Mouse (Mus musculus) fibroblast of lung, adult 2 months (primary cell): Measurements from ENCODE around the gene Zfp646.

Source experiments
- DNase-seq: peaks from one replicate; pipeline ENCODE4 v3.0.0-alpha.2; 2011; ENCODE audit warnings: low read depth

Gene Zfp646

GRCm38 (mm10) chr7:127919290-127919689 lies 43.3 kb downstream of the Zfp646 start:
- no peak for DNase-seq

- DNase-seq = no peak
Measured at GRCm38 (mm10) chr7:127921516-127921915, 45.5 kb downstream of the Zfp646 start.

DNA sequence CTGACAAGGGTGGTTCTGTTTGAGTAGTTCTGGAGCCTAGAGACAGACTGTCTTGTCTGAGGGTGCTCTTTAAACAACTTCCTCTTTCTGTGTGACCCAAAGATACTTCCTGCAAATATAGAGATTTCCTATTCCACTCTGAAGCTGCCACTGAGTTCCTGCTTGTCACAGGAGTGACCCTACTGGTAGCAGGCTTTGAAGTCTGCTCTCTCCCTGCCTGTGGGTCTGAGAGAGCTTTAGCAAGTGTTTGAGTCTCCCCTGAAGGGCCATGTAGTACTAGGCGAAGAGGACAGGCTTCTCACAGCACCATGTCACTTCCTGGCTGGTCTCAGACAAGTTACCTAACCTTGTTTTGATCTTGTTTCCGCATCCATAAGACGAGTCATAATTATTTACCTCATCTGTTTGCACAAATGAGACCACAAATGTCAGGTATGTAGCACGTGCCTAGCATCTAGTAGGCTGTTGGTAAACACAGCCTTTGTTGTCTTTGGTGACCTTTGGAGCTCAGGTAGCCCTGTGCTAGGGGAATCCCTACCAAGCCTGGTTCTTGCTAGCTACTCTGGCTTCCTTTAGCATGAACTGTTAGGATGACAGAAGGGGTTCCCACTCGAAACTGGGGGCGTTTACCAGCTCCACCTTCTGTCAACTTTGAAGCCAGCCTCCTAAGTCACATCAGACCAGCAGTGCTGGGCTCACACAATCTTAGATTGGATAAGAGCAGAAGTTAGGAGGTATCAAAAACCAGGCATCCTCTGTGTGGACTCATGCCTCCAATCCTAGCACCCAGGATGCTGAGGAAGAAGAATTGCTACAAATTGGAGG lies 46.6 kb downstream of the Zfp646 start:
- no peak for DNase-seq

DNA sequence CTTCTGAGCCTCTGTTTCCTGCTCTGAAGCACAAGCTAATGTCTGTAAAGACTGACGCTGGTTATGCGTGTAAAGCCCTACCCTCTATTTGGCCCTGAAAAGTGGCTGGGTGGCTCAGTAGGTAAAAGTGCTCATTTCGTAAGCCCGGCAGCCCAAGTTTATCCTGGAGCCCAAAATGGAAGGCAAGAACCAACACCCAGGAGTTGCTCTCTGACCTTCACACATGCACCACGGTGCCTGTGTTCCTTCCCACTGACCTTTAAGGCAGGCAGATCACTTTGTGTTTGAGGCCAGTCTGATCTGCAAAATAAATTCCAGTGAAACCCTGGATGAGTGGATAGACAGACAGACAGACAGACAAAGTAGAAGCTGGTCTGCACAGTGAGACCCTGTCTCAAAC lies 47.7 kb downstream of the Zfp646 start:
- DNase-seq = no peak

DNA sequence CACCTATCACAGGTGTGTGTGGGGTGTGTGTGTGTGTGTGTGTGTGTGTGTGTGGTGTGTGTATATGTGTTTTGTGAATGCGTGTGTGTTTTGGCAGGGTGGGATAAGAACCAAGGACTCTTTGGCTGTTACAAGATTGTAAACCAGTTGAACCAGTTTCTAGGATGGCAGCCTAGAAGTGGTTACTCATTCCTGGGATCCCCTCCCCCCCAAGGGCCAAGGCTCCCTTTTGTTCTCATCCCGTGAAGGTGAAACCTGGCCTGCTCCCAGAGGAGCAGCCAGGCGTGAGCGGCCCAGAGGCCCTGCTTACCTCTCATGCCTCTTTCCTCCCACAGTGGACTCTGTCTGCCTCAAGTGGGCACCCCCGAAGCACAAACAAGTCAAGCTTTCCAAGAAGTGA lies 49.2 kb downstream of the Zfp646 start:
- no peak for DNase-seq

GRCm38 (mm10) chr7:127926066-127926465 lies 50.0 kb downstream of the Zfp646 start:
- DNase-seq = no peak

- no peak for DNase-seq
Measured at GRCm38 (mm10) chr7:127926846-127927245, 50.8 kb downstream of the Zfp646 start.

- no peak for DNase-seq
Measured at GRCm38 (mm10) chr7:127927726-127928125, 51.7 kb downstream of the Zfp646 start.

DNA sequence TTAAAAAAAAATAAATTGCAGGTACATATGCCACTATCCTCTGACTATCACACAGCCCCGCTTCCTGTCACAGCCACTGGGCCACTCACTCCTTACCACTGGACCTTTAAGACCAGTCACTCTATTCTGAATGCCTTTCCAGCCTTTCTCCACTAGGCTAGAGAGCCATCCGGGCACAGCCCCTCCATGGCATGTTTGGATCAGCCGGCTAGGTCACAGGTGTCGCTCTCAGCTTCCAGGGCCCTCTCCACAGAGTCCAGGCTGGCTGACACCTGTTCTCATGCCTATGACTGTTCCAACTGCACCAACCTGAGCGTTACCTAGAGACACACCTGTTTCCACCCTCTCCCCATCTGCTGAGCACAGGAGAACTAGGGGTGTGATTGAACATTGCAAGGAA lies 52.6 kb downstream of the Zfp646 start:
- DNase-seq = no peak

DNA sequence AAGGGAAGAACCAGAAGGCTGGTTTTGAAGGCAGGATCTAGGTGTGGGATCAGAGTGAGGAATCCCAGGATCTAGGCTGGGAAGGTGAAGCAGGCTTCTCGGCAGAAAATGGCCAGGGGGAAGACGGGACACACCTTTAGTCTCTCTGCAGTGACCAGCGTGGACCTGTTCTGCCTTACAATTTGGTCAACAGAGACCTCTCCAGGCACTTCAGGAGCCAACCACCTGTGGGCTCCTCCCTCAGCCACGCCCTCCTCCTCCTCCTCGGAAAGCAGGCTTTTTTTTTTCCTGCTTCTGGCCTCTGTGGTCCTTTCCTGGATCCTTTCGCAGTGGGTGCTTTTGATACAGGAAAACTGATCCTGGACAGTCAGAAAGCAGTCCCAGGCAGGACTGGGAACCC lies 53.9 kb downstream of the Zfp646 start, which contains the start of gene Prss8:
Gene Prss8, minus strand, starts transcription at position 182 of the 400 bp plus-strand sequence.
- DNase-seq = no peak

DNA sequence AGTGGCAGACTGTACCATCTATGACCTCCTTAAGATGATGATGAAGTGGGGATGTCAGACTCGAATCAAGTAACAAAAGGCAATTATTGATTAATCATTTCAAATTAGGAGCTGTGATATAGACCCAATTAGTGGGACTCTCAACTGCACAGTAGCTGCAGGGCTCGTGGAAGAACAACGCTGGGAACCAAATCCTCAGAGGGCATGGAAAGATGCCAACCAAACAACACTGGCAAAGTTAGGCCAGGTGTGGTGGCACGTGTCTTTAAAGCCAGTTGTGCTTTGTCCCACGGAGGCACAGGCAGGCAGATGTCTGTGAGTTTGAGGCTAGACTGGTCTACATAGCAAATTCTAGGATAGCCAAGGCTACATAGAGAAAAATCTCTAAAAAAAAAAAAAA lies 54.6 kb downstream of the Zfp646 start:
- DNase-seq = no peak

- DNase-seq = no peak
Measured at GRCm38 (mm10) chr7:127931351-127932135, 55.5 kb downstream of the Zfp646 start.

GRCm38 (mm10) chr7:127932273-127933031 lies 56.4 kb downstream of the Zfp646 start:
- DNase-seq = no peak

- no peak for DNase-seq
Measured at GRCm38 (mm10) chr7:127934075-127934474, 58.1 kb downstream of the Zfp646 start.

DNA sequence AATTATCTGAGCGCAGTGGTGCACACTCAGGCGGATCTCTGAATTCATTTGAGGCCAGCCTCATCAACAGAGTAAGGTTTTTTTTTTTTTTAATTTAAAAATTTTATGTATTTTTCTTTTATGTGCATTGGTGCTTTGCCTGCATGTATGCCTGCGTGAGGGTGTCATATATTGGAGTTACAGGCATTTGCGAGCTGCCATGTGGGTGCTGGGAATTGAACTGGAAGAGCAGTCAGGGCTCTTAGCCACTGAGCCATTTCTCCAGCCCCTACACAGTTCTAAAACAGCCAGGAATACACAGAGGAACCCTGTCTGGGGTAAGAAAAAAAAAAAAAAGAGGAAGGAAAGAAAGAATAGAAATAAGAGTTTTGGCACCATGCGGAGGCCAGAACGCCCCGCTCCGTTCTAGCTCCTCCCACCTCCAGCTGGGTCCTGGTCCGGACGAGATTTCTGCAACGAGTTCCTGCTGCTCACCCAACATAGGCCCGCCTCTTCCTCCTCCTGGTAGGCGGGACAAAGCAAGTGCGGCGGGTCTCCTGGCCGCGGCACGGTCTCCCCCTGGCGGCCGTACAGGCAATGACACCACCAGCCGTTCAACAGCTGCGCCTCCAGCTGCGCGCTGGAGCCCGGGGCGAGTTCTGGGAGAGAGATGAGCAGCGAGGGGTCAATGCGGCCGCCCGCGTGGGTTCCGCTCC lies 59.2 kb downstream of the Zfp646 start:
- DNase-seq = peak; percentile 86
